Mouse (Mus musculus): ENCODE results near the gene Kif5a. TPM values are rescaled to one million over a fixed set of nuclear protein-coding genes. Genes with fewer than 3 reads are reported as not detected.
A peak's percentile ranks its signal among the peaks of the same experiment; 100 is the strongest.

Kif5a gene
- polyA plus RNA-seq, 1 experiment = 1.6 TPM

DNA sequence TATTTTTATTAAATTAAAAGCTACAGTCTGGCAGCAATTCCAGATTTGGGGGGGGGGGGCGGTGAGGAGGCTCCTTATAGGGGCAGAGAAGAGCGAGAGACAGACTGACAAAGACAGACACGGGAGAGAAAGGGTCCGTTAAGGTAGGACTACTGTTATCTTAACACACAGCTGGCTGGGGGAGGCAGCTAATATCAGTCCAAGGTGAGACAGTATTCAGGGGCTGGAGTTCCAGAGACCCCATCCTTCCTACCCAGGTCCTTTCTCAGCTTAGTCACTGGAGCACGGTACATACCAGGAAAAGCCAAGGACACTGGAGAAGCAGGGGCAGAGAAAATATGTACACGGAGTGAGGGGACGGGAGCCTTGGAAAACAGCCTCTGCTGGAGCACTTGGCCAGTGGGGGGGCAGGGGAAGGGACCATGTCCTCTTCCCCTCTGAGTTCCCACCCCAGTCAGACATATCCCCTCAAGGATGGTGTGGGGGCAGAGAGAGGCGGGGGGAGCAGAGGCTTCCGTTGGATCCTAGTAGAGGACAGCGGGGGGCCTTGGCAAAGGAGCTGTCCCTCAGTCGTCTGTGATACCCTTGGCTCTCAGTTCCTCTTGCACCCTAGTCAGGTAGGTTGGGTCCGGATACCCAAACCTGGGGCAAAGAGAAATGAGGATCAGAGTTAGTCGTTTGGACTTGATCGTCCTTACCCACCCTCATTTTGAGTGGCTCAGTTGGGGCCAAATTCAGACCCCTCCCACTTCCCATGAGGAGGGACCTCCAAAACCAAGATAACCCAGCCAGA lies 72.6 kb downstream of the Kif5a start:
- Histone ChIP-seq H3K4me1 (ENCODE audit: control insufficient read depth, insufficient read depth, low read length) (peaks cover 4% of the 10 kb centered on the region), H3K27ac (ENCODE audit: insufficient read depth, low read length) (peak overlapping the region; percentile 100), H3K4me3 (ENCODE audit: insufficient read depth, low read length) (peak overlapping the region; percentile 91)
- TF ChIP-seq CTCF (IDR thresholded peaks at IDR 0.05; ENCODE audit: borderline replicate concordance, insufficient read depth, low read length) (no peak), POLR2A (IDR thresholded peaks at IDR 0.05; ENCODE audit: low read depth, low read length) (peak; percentile 29; the same call in 1 of the 2 replicates)

- no peak for TF ChIP-seq CTCF (IDR thresholded peaks at IDR 0.05; ENCODE audit: borderline replicate concordance, insufficient read depth, low read length)
- TF ChIP-seq POLR2A (IDR thresholded peaks at IDR 0.05; ENCODE audit: low read depth, low read length) = peak; percentile 66
- H3K4me3 ChIP-seq (ENCODE audit: insufficient read depth, low read length) = peak within 1 kb of the TSS; percentile 91
- peak within 1 kb of the TSS; percentile 100 for H3K27ac ChIP-seq (ENCODE audit: insufficient read depth, low read length)
- peaks cover 4% of the 10 kb centered on the region for H3K4me1 ChIP-seq (ENCODE audit: control insufficient read depth, insufficient read depth, low read length)
These were observed 73.3 kb downstream of the Kif5a start, which contains the start of gene Arhgef25 for GRCm38 (mm10) chr10:127189651-127190381. Gene Arhgef25, minus strand, starts transcription at chr10:127190083.

DNA sequence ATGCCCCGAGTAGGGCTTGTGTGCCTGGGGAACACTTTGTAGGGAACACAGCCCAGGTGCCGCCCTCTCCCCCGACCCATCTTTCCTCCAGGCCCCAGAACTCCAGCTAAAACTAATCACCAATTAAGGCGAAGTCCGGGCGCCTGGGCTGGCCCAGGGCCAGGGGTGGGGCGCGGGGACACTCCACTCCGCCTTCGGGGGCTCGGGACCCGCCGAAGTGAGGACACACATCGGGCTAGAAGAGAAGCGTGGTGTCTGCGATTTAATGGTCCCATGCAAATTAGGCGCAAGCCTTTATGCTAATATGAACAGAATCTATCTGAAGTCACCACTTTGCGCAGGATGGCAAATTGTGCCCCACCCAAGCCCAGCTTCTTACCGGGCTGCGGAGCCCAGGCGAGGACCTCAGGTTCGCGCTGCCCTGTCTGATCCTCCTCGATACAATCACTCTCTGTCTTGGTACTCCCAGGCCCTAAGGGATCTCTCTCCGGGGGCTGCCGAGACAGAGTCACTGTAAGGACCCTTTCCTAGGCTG lies 74.0 kb downstream of the Kif5a start:
- H3K4me1 ChIP-seq (ENCODE audit: control insufficient read depth, insufficient read depth, low read length) = peaks cover 4% of the 10 kb centered on the region
- no peak for TF ChIP-seq CTCF (IDR thresholded peaks at IDR 0.05; ENCODE audit: borderline replicate concordance, insufficient read depth, low read length)
- TF ChIP-seq POLR2A (IDR thresholded peaks at IDR 0.05; ENCODE audit: low read depth, low read length) = peak; percentile 61; the same call in 1 of the 2 replicates
- peak overlapping the region; percentile 100 for H3K27ac ChIP-seq (ENCODE audit: insufficient read depth, low read length)
- peak overlapping the region; percentile 91 for H3K4me3 ChIP-seq (ENCODE audit: insufficient read depth, low read length)

DNA sequence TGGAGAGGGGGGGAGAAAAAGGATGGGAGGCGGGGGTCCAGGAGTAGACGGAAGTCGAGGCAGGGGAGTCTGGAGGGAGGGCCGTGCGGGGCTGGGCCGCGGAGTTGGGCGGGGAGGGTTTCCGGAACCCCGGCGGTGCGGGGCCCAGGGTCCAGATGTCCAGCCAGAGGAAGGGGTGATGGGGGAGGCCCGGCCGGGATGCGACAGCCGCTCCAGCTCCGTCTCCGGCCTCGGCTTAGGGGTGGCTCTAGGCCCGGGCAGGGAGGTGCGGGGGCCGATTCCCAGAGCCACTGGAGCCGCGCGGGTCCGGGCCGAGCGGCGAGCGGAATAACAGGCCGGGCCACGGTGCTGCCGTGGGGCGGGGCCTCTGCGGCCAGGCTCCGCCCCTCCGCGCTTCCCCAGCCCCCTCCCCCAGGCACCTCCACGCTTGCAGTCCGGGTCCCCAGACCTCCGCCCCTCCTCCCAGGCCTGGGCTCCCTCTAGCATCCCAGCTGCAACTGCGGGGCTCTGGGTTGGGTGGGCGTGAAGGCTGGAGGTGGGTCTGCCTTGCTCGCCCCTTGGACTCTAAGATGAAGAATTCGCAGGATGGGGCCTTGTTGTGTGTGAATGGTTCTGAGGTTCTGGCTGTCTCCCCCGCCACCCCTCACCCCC lies 74.6 kb downstream of the Kif5a start:
- Histone ChIP-seq H3K4me3 (ENCODE audit: insufficient read depth, low read length) (peak overlapping the region; percentile 91), H3K4me1 (ENCODE audit: control insufficient read depth, insufficient read depth, low read length) (peaks cover 4% of the 10 kb centered on the region), H3K27ac (ENCODE audit: insufficient read depth, low read length) (peak overlapping the region; percentile 100)
- TF ChIP-seq POLR2A (IDR thresholded peaks at IDR 0.05; ENCODE audit: low read depth, low read length) (peak; percentile 66), CTCF (IDR thresholded peaks at IDR 0.05; ENCODE audit: borderline replicate concordance, insufficient read depth, low read length) (no peak)

- Histone ChIP-seq H3K4me1 (ENCODE audit: control insufficient read depth, insufficient read depth, low read length) (peaks cover 4% of the 10 kb centered on the region), H3K4me3 (ENCODE audit: insufficient read depth, low read length) (peak overlapping the region; percentile 91), H3K27ac (ENCODE audit: insufficient read depth, low read length) (no peak overlapping the region)
- TF ChIP-seq POLR2A (IDR thresholded peaks at IDR 0.05; ENCODE audit: low read depth, low read length) (peak; percentile 25; the same call in 1 of the 2 replicates), CTCF (IDR thresholded peaks at IDR 0.05; ENCODE audit: borderline replicate concordance, insufficient read depth, low read length) (no peak)
These were observed 75.1 kb downstream of the Kif5a start for GRCm38 (mm10) chr10:127188079-127188453.

DNA sequence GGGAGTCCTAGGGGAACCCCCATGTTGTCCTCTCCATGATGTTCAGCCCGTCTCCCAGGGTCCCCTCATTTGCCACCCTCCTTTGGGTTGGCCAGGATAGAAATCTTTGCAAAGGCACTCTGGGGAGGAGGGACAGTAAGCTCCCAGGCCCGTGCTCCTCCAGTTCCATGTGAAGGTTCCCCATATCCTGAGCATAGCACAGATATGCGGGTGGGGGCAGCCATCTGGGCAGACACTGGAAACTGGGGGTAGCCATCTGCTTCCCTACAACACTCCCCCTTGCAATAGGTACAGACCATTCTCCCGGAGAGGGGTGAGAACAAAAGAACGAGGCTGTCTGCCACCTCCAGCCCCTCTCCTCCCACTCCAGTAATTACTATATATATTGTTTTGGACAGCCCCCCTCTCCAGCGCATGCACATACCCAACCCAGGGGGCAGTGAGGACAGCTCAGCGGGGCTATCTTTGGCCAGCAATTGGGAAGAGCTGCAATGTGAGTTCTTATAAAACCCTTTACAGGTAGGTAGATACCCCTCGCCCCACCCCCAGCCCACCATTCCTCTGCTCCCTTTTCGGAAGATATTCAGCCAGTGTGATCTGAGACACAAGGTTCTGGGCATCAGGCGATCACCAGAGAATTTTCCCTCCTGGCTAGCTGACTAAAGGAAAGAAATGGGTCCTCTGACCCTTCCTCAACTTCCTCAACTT lies 75.6 kb downstream of the Kif5a start:
- H3K4me1 ChIP-seq (ENCODE audit: control insufficient read depth, insufficient read depth, low read length) = peaks cover 4% of the 10 kb centered on the region
- peak overlapping the region; percentile 91 for H3K4me3 ChIP-seq (ENCODE audit: insufficient read depth, low read length)
- TF ChIP-seq POLR2A (IDR thresholded peaks at IDR 0.05; ENCODE audit: low read depth, low read length) (no peak; the same call in 1 of the 2 replicates), CTCF (IDR thresholded peaks at IDR 0.05; ENCODE audit: borderline replicate concordance, insufficient read depth, low read length) (no peak)
- no peak overlapping the region for H3K27ac ChIP-seq (ENCODE audit: insufficient read depth, low read length)

- H3K4me1 ChIP-seq (ENCODE audit: control insufficient read depth, insufficient read depth, low read length) = peaks cover 4% of the 10 kb centered on the region
These were observed 76.7 kb downstream of the Kif5a start for GRCm38 (mm10) chr10:127186451-127186850.

GRCm38 (mm10) chr10:127185506-127185905 lies 77.6 kb downstream of the Kif5a start:
- H3K27ac ChIP-seq (ENCODE audit: insufficient read depth, low read length) = no peak overlapping the region
- no peak for TF ChIP-seq CTCF (IDR thresholded peaks at IDR 0.05; ENCODE audit: borderline replicate concordance, insufficient read depth, low read length)
- TF ChIP-seq POLR2A (IDR thresholded peaks at IDR 0.05; ENCODE audit: low read depth, low read length) = peak; percentile 37; the same call in 1 of the 2 replicates
- H3K4me3 ChIP-seq (ENCODE audit: insufficient read depth, low read length) = no peak overlapping the region
- H3K4me1 ChIP-seq (ENCODE audit: control insufficient read depth, insufficient read depth, low read length) = peaks cover 2% of the 10 kb centered on the region

More at GRCm38 (mm10) chr10:127186451-127186850, 76.7 kb downstream of the Kif5a start:
- Histone ChIP-seq H3K4me3 (ENCODE audit: insufficient read depth, low read length) (no peak overlapping the region), H3K27ac (ENCODE audit: insufficient read depth, low read length) (no peak overlapping the region)
- TF ChIP-seq POLR2A (IDR thresholded peaks at IDR 0.05; ENCODE audit: low read depth, low read length) (no peak), CTCF (IDR thresholded peaks at IDR 0.05; ENCODE audit: borderline replicate concordance, insufficient read depth, low read length) (no peak)

DNA sequence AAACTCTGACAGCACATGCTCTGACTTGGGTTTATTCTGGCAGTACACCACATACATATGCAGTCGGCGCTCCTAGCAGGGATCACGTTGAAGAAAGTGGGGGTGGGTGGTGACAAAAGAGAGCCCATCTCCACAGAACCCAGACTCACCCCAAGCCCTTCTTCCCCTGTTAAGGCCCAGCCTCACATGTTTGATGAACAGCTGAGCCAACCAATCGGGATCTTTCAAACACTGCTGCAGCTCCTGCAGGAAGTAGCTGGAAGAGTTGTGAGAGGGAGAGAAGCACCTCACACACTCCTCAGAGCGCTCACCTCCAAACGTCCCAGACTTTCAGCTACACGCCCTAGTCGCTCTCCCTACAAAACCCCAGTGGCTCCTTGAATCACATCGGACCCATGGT lies 78.0 kb downstream of the Kif5a start:
- TF ChIP-seq CTCF (IDR thresholded peaks at IDR 0.05; ENCODE audit: borderline replicate concordance, insufficient read depth, low read length) = no peak
- TF ChIP-seq POLR2A (IDR thresholded peaks at IDR 0.05; ENCODE audit: low read depth, low read length) = no peak
- no peaks in the 10 kb centered on the region for H3K4me1 ChIP-seq (ENCODE audit: control insufficient read depth, insufficient read depth, low read length)
- H3K27ac ChIP-seq (ENCODE audit: insufficient read depth, low read length) = no peak overlapping the region
- H3K4me3 ChIP-seq (ENCODE audit: insufficient read depth, low read length) = no peak overlapping the region
